Mouse (Mus musculus) bone marrow macrophage, adult 2 months (primary cell): ENCODE results near the gene Cad. TPM values are rescaled to one million over a fixed set of nuclear protein-coding genes. Genes with fewer than 3 reads are reported as not detected.

Source experiments
- H3K27ac ChIP-seq: 2 replicates; pipeline ENCODE4 v1.5.1; 2012; ENCODE audit warnings: low read depth, low read length; ENCODE audit not compliant: insufficient read depth
- H3K4me1 ChIP-seq: 2 replicates; pipeline ENCODE4 v1.6.1; 2012; ENCODE audit warnings: low read length; ENCODE audit not compliant: control insufficient read depth, insufficient read depth
- H3K4me3 ChIP-seq: 2 replicates; pipeline ENCODE4 v1.5.1; 2012; ENCODE audit warnings: mild to moderate bottlenecking, low read length, moderate library complexity; ENCODE audit not compliant: insufficient read depth
- CTCF ChIP-seq: IDR thresholded peaks from 2 replicates; pipeline ENCODE4 v1.5.1; 2012; ENCODE audit warnings: low read depth, mild to moderate bottlenecking, low read length, moderate library complexity
- POLR2A ChIP-seq: IDR thresholded peaks from 2 replicates; pipeline ENCODE4 v1.6.1; 2012; ENCODE audit warnings: mild to moderate bottlenecking, low read depth, low read length, borderline replicate concordance
- polyA plus RNA-seq: library from polyadenylated mRNA; stranded (reverse); fragments of >200 nt; gene quantifications from 2 replicates; pipeline ENCODE4 v1.2.4, GENCODE M21; 2012; ENCODE audit not compliant: missing spikeins, insufficient read depth, insufficient read length

Gene Cad
- polyA plus RNA-seq, 1 experiment, result 4.2 TPM

- H3K27ac ChIP-seq, result no peak overlapping the region
- TF ChIP-seq POLR2A (no peak), CTCF (no peak)
- H3K4me1 ChIP-seq, result no peaks in the 10 kb centered on the region
- no peak overlapping the region for H3K4me3 ChIP-seq
These were observed 16.5 kb downstream of the Cad start for GRCm38 (mm10) chr5:31071059-31071458.

DNA sequence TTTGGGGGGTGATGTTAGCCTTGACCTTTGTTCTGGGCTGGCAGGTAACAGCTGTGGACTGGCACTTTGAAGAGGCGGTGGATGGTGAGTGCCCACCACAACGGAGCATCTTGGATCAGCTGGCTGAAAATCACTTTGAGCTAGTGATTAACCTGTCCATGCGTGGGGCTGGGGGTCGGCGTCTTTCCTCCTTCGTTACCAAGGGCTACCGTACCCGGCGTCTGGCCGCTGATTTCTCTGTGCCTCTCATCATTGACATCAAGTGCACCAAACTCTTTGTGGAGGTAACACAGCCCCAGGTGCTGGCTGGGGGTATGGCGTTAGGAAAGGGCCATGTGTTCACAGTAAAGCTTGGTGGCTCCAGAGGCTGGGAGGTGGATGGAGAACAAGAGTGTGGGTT lies 17.2 kb downstream of the Cad start:
- Histone ChIP-seq H3K4me1 (no peaks in the 10 kb centered on the region), H3K27ac (no peak overlapping the region), H3K4me3 (no peak overlapping the region)
- TF ChIP-seq POLR2A (no peak), CTCF (no peak)

DNA sequence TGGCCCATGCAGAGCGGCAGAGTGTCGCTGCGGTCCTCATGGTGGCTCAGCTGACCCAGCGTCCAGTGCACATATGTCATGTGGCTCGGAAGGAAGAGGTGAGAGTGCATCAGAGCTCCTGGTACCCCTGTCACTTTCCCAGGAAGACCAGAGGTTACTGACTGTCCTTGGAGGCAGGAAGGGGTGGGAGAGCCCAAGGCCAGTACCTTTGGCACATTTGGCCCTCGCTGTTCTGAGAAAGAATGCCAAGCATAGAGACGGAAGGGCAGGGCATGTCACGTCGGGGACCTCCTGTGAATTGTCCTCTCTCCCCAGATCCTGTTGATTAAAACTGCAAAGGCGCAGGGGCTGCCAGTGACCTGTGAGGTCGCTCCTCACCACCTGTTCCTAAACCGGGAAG lies 18.6 kb downstream of the Cad start:
- Histone ChIP-seq H3K4me1 (no peaks in the 10 kb centered on the region), H3K27ac (no peak overlapping the region), H3K4me3 (no peak overlapping the region)
- no peak for TF ChIP-seq CTCF
- no peak for TF ChIP-seq POLR2A

DNA sequence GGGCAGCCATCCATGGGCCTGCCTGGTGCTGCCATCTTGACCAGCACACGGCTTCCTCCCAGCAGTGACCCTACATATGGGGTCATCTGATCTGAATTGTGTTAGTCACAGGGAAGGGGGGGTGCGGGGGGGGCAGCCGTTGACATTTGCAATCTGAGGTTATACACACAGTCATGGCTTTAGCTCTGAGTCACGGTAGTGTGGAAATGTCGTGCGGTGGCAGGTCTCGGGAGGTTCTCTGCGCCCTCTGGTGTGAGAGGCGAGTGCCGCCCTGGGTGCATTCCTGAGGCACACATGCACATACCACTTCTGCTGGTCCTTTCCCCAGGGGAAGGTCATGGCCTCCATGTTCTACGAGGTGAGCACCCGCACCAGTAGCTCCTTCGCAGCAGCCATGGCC lies 21.8 kb downstream of the Cad start:
- Histone ChIP-seq H3K4me1 (no peaks in the 10 kb centered on the region), H3K4me3 (no peak overlapping the region), H3K27ac (no peak overlapping the region)
- TF ChIP-seq POLR2A (no peak), CTCF (no peak)

DNA sequence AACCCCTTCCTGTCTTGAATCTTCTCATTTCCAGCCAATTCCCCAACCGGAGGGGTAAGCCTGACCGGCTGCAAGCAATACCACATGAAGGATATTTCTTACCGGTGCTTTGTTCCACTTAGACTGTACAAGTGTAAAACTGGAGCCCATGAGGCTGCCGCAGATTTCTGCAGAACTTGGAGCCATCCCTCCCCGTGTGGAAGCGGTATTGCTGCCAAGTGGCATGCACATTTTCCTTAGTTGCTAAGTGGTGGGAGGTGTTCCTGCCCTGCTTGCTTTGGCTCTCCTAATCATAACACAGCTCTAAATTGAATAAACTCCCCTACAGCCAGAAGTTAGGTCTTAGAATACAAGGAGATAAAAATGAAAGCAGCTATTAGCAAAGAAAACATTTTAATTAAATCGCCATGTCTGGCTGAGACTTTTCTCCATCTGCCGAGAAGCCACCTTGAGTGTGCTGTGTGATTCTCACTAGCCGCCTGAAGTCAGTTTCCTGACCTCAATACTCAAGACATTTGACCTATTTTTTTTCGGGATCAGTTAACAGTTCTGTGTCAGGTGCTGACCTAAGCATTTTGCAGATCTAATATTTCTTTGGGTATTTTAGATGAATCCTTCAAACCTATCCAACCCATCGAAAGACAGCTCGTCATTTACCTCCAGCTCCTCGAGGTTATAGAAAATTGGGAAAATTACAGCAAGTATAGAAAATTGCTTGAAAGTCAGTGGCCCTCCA lies 25.6 kb downstream of the Cad start:
- TF ChIP-seq CTCF (no peak), POLR2A (no peak)
- H3K4me3 ChIP-seq, result no peak overlapping the region
- no peak overlapping the region for H3K27ac ChIP-seq
- no peaks in the 10 kb centered on the region for H3K4me1 ChIP-seq

DNA sequence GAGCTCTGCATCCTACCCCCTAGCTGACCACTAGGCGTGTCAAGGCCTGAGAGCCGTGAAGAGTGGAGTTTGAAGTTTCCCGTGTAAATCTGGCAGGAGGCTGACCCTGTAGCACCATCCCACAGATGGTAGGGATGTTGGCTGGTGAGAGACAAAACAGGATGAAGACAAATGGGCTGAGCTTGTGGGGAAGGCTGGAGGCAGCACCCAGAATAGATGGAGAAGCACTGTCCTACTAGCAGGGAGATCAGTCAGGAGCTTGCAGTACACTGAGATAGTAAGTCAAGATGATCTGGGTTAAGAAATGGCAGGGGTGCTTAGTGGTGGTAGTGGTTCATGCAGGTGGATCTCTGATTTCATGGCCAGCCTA lies 26.2 kb downstream of the Cad start:
- H3K27ac ChIP-seq, result no peak overlapping the region
- H3K4me3 ChIP-seq, result no peak overlapping the region
- H3K4me1 ChIP-seq, result no peaks in the 10 kb centered on the region
- TF ChIP-seq CTCF (no peak), POLR2A (no peak)

GRCm38 (mm10) chr5:31081386-31081785 lies 26.8 kb downstream of the Cad start:
- Histone ChIP-seq H3K4me3 (no peak overlapping the region), H3K4me1 (peaks cover 1% of the 10 kb centered on the region; the same call in 1 of the 2 replicates), H3K27ac (no peak overlapping the region)
- peak; percentile 57; the same call in 1 of the 2 replicates for TF ChIP-seq CTCF
- no peak for TF ChIP-seq POLR2A

GRCm38 (mm10) chr5:31082355-31082754 lies 27.8 kb downstream of the Cad start:
- H3K4me3 ChIP-seq, result no peak overlapping the region
- TF ChIP-seq POLR2A (no peak), CTCF (peak; percentile 49; the same call in 1 of the 2 replicates)

GRCm38 (mm10) chr5:31082935-31083625 lies 28.5 kb downstream of the Cad start:
- no peak overlapping the region for H3K27ac ChIP-seq

More at GRCm38 (mm10) chr5:31082355-31082754, 27.8 kb downstream of the Cad start:
- no peak overlapping the region for H3K27ac ChIP-seq
- peaks cover 5% of the 10 kb centered on the region for H3K4me1 ChIP-seq

GRCm38 (mm10) chr5:31083949-31084348 lies 29.4 kb downstream of the Cad start:
- no peak for TF ChIP-seq POLR2A
- no peak for TF ChIP-seq CTCF
- H3K4me3 ChIP-seq, result no peak overlapping the region
- H3K4me1 ChIP-seq, result peaks cover 5% of the 10 kb centered on the region
- H3K27ac ChIP-seq, result no peak overlapping the region

More at GRCm38 (mm10) chr5:31082935-31083625, 28.5 kb downstream of the Cad start:
- Histone ChIP-seq H3K4me1 (peaks cover 5% of the 10 kb centered on the region), H3K4me3 (no peak overlapping the region)
- no peak for TF ChIP-seq CTCF
- TF ChIP-seq POLR2A, result no peak

DNA sequence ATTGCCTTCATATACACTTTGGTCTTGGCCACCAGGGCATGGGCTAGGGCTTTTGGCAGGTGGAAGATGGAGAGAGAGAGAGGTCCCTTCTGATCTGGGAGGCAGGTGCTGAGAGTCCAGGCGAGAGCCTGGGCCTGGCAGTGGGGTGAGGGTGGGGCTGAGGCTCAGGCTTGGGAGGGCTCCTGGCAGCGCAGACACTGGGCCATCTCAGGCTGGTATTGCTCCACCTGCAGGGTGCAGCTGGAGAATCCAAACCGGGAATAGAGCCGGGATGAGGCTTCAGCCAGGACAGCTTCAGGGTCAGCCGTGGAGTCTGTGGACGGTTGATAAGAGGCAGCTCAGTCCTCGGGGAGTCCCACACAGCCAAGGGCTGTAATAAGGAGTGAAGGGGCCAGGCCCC lies 32.0 kb downstream of the Cad start:
- no peak overlapping the region for H3K27ac ChIP-seq

More for the DNA sequence above, 32.0 kb downstream of the Cad start:
- Histone ChIP-seq H3K4me1 (peaks cover 5% of the 10 kb centered on the region), H3K4me3 (no peak overlapping the region)
- TF ChIP-seq POLR2A, result no peak
